Mouse (Mus musculus): Measurements from ENCODE around the gene Gm13283.
"Not testable (repeated sequence)": the region's sequence is repeated elsewhere in the genome, so short reads cannot be mapped to it uniquely, and the experiment has no call there.

Gm13283 gene

GRCm38 (mm10) chr4:88763384-88764018, 3.6 kb downstream of the Gm13283 start:
- peak; percentile 21 to 33 for DNase-seq

- DNase-seq: not testable (repeated sequence)
These were observed 13.6 kb downstream of the Gm13283 start, which contains the start of gene Gm13290 for GRCm38 (mm10) chr4:88773534-88773933. TSS of gene Gm13290 (plus strand) at chr4:88773834.

GRCm38 (mm10) chr4:88776622-88777021, 16.7 kb downstream of the Gm13283 start, which contains the start of gene Gm13289:
TSS of gene Gm13289 (plus strand) at chr4:88776922.
- DNase-seq: not testable (repeated sequence)

- DNase-seq: not testable (repeated sequence)
These were observed 19.6 kb downstream of the Gm13283 start, which contains the start of gene Gm13272 for GRCm38 (mm10) chr4:88779550-88779949. TSS of gene Gm13272 (plus strand) at chr4:88779850.

GRCm38 (mm10) chr4:88780320-88780719, 20.4 kb downstream of the Gm13283 start:
- not testable (repeated sequence) for DNase-seq

- DNase-seq: not testable (repeated sequence)
These were observed 21.9 kb downstream of the Gm13283 start, which contains the start of gene Ifnz for GRCm38 (mm10) chr4:88781831-88782230. TSS of gene Ifnz (plus strand) at chr4:88782131.

- DNase-seq: not testable (repeated sequence)
These were observed 22.4 kb downstream of the Gm13283 start for GRCm38 (mm10) chr4:88782335-88782734.

GRCm38 (mm10) chr4:88785409-88785808, 25.5 kb downstream of the Gm13283 start, which contains the start of gene Gm13276:
TSS of gene Gm13276 (plus strand) at chr4:88785709.
- DNase-seq: not testable (repeated sequence)

- DNase-seq: peak; percentile 76
These were observed 28.5 kb downstream of the Gm13283 start, which contains the start of gene Gm13277 for GRCm38 (mm10) chr4:88788402-88788801. TSS of gene Gm13277 (plus strand) at chr4:88788632.

- DNase-seq: not testable (repeated sequence)
These were observed 31.3 kb downstream of the Gm13283 start, which contains the start of gene Gm13278 for GRCm38 (mm10) chr4:88791250-88791649. TSS of gene Gm13278 (plus strand) at chr4:88791550.

- peak; percentile 42 to 61 for DNase-seq
These were observed 34.2 kb downstream of the Gm13283 start, which contains the start of gene Gm13275 for GRCm38 (mm10) chr4:88793936-88794675. TSS of gene Gm13275 (plus strand) at chr4:88794487.

GRCm38 (mm10) chr4:88797097-88797496, 37.2 kb downstream of the Gm13283 start, which contains the start of gene Gm13279:
TSS of gene Gm13279 (plus strand) at chr4:88797397.
- DNase-seq: not testable (repeated sequence)

GRCm38 (mm10) chr4:88799365-88799764, 39.4 kb downstream of the Gm13283 start, which contains the start of gene Gm13285:
TSS of gene Gm13285 (plus strand) at chr4:88799665.
- not testable (repeated sequence) for DNase-seq

- DNase-seq: not testable (repeated sequence)
These were observed 43.0 kb downstream of the Gm13283 start, which contains the start of gene Gm13287 for GRCm38 (mm10) chr4:88802954-88803353. TSS of gene Gm13287 (plus strand) at chr4:88803254.

- DNase-seq: not testable (repeated sequence)
These were observed 45.3 kb downstream of the Gm13283 start, which contains the start of gene Gm13288 for GRCm38 (mm10) chr4:88805231-88805630. TSS of gene Gm13288 (plus strand) at chr4:88805531.

GRCm38 (mm10) chr4:88805761-88806160, 45.8 kb downstream of the Gm13283 start:
- DNase-seq: not testable (repeated sequence)
